Mouse (Mus musculus): ENCODE data around the gene Mab21l1.

DNA sequence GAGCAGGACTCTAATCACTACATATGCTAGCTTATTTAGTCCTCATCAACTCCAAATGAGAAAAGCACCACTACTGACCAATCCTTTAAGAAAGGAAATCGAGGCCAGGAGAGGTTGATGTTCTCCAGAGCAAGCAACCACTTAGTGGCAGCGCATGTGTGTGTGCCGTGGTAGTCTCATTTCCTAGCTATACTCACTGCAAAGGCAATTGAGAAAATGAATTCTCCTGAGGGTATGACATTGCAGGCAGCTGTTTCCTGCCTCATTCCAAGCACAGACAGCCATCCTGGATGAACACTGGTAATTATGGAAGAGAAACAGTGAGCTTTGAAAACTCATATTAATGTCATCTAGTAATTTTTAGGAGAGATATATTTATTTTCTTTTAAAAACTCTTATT, 42.6 kb downstream of the Mab21l1 start:
- no peak for TF ChIP-seq EP300 (IDR thresholded peaks at IDR 0.05; ENCODE audit: low read depth)
- no peak for TF ChIP-seq CTCF (IDR thresholded peaks at IDR 0.05; ENCODE audit: low read depth)
